Mouse (Mus musculus) mouse trophoblast stem cell (cell line): Measurements from ENCODE around the gene Pla2g2d.
"Not testable (repeated sequence)": the region's sequence is repeated elsewhere in the genome, so short reads cannot be mapped to it uniquely, and the experiment has no call there.

ENCODE experiments used
- in situ Hi-C, 2 experiments: fragments of 300-500 bp; cut with MseI, MboI; formaldehyde crosslinking; loops; 2 replicates in 1 of 2; 3 replicates in 1 of 2; pipeline ENCODE4 v1.15.1; 2025

The Pla2g2d gene

DNA sequence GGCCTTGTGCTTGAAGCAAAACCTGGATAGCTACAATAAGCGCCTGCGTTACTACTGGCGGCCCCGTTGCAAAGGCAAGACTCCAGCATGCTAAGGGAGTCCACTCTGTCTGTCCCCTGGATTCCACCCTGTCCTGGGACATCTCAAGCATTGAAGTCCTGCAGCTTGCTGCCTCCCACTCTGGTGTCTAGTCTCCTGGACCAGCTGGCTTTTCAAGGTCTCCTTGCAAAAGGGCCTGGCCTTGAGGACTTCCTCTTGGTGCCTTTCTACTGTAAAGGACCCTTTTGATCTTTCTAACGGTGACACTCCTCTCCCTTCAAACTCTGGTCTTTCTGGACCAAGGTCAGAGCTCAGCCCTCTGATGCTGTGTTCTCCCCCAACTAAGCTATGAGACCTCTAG is 4.8 kb downstream of the Pla2g2d start:
- in situ Hi-C loops = no loop called here

DNA sequence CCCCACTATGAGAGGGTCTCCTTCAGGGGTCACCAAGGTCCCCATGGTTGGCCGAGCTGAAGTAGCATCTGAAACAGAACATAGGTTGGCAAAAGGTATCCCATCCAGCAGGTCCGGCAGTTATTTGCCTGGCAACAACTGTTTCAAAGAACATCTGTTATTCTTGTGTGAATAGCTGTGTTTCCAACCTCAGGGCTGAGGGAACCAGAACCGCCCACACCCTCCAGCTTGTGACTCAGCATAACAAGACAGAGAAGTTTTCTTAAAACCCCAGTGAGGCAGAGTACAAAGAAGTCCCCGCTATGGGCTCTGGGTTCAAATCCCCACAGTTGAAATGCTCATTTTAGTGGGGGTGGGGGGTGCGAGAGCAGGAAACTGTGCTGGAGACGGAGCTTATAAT is 6.6 kb downstream of the Pla2g2d start:
- in situ Hi-C loops = no loop called here

DNA sequence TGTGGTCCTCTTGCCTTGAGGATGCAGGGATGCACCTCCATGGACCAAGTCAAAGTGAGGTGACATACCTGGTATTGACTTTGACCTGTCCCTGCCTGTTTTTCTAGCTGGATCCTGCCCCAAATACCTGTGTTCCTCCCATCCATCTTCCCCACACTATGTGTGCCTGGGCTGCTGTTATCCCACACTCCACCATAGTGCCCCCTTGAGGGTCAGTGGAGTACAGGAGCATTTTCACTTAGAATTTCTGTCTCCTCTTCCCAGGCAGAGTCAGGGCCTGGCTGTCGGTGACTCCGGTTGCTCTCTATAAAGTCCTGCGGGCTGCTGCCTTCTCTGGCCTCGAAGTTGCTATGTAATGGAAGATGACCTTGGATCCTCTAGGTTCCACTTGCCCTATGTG is 10.2 kb downstream of the Pla2g2d start:
- in situ Hi-C loops = no loop called here

DNA sequence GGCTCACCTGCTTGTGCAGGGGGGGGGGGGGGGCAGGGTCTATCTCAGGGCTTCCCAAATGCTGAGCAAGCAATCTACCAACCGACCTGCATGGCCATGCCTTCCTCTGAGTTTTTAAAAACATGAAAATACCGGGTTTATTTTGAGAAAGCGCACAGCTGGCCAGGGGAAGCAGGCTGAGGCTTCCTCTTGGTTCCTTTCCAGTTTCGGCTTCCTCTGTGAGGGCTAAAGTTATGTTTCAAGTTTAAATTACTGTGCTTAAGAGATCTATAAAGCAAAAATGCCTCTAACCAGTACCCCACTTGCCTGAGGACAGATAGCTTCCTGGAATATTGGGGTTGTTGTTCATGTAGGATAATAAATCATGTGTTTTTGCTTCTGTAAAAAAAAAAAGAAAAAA is 10.6 kb downstream of the Pla2g2d start:
- in situ Hi-C loops = no loop called here

DNA sequence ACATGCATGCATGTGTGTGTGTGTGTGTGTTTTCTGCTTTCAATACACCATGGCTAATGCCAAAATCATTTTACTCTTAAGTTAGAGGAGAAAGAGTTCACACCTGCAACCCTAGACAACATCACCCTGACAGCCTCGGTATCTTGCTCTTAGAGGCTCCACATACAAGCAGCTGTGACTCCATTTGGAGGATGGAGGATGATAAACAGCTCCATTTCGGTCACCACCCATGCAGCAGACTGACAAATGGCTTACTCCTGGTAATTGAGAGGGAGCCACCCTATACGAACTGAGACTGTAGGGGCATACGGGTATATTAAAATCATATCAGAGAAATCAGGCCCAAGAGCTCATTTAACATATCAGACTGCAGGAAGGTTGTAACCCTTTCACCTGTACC is 12.8 kb downstream of the Pla2g2d start:
- in situ Hi-C loops = no loop called here

DNA sequence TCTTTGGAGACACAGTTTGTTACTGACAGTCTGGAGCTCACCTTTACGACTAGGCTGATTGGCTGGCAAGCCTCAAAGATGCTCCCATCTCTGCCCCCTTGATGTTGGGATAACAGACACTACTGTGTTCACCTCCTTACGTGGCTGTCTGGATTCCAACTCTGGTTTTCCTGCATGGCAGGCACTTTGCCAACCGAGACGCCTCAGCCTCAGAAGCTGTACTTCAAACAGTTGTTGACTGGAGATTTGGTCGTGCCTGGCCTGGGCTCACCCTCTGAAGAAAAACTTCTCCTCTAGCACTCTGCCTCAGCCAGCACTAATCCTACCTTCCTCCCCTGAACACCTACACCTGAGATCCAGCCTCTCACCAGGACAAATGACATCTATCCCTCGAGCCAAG is 15.9 kb downstream of the Pla2g2d start:
- in situ Hi-C loops = no loop called here

DNA sequence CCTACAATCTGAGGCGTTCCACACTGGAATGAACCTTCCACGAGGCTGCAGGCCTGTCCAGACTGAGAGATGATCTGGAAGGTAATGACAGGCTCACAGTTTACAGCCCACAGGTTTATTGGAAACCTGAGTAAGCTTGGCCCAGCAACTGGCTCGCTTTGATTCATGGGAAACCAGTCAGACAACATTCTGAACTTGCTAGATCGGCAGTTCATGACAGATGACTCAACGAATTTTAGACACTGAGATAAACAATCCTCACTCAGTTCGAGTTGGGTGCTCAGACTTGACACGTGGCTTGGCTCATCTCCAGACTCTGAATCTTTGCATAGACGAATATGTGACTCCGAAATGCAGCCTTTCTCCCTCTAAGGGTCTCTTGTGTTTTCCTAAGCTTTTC is 17.1 kb downstream of the Pla2g2d start:
- in situ Hi-C loops = no loop called here

DNA sequence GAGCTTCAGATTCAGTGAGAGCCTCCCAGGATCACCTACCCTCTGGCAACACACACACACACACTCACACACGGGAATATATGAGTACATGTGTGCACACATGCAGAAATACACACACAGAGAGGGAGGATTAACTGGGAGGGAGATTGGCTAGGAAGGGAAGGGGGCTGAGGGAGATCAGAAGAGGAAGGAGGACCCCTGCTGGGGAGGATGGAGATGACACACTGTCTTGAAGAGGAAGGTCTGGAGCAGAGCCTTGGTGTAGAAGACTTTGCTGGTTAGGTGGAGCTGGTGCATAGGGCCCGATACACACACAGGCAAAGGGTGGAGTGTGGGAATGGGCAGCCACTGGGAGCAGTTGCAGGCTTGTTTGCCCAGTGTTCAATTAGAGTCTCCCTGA is 17.7 kb downstream of the Pla2g2d start:
- in situ Hi-C loops = no loop called here

DNA sequence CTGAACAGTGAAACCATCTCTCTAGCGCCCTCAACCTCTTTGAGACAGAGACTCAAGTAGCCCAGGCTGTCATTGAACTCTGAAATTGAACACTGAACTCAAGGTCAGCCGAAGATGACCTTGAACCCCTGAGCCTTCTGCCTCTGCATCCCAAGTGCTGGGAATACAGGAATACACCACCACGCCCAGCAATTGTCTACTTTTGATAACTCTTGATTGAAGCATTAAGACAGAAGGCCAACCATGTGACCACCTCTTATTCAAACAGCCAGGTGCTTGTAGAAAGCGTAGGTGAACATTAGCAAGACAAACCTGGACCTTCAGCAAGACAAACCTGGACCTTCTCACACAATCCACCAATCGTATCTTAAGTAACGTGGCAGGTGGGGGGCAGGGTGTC is 18.8 kb downstream of the Pla2g2d start:
- in situ Hi-C loops = no loop called here

DNA sequence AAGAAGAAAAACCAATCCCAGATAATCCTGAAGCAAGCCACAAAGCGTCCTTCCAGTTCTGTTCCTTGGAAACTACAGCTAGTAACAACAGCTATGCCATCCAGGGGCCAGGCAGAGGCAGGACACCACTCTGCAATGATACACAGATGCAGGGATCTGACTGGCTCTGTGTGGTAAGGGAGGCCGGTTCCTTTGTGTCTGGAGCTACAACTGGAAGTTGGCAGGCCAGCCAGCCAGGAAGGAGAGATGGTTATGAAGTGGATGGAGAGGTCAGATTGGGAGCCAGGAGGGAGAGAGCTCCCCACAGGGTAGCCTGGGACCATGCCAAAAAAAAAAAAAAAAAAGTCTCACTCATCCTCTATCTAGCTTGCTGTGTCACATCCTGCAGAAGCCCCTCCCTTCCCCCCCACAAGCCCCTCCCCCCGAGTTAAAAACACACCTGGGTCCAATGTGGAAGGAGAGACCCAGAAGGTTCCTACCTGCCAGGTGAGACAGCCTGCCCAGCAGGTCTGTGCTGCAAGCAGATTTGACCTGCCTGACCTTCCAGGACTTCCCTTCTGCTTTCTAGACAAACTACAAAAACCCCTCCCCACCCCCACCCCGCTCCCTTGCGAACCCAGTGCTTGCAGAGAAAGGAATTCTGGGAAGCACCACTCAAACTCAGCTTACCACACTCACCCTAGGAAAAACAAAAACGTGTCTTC is 21.1 kb downstream of the Pla2g2d start:
- in situ Hi-C loops = no loop called here

DNA sequence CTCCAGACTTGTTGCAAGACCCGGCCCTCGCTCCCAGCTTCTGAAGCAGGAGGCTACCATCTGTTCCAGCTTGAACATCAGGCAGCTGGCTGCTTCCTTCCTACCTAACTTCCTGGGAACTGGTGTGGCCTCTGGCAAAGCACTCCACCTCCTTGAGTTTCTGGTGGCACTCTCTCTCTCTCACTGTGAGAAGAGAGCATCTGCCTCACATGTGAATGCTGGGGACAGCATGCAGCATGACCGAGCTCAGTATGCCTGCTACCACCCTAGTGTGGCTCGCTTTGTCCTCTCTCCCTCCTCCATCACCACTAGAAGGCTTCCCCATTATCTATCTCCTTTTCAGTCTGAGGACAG is 21.7 kb downstream of the Pla2g2d start:
- in situ Hi-C loops = no loop called here

DNA sequence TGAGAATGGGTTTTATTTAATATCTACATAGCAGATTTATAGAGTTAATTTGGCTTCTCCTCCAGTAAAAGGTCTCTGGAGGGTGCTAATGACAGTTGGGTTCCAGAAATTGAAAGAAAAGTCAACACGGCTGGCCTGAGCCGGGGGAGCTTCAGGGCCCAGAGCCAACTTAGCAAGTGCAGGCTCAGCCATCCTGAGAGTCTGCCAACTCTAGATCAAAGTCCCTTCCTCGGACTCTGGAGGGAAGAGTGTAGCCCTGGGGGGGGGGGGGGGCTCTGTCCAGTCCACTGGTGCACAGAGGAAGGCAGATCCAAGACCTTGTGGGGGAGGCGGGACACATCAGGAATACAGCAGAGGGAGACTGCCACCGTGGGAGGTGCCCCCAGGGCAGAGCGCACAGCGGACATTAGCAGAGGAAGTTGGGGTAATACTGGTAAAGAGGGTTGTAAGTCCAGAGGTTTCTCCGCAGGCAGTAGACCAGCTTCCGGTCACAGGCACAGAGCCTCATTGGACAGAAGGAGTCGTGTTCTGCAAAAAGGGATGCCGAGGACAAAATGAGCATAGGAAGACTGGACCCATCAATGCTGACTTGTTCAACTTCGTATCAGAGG is 24.7 kb downstream of the Pla2g2d start:
- in situ Hi-C loops = no loop called here

DNA sequence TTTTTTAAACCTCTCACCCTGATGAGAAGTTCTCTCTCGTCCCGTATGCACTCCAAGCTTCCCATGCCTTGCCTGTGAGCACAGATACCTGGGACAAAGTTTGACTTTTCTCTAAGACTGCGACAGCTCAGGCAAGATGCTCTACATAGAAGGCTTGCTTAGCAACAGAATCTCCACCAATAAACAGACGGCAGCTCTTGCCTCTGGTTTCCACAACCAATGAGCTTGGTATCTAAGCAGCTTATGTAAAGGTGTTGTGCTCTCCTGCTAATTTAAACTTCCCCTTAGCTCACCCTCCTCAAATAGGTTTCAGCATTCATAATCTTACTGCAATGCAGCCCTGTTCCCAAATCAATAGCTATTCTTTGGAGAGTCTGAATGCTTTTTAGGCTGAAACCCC is 26.1 kb downstream of the Pla2g2d start:
- in situ Hi-C loops = no loop called here

DNA sequence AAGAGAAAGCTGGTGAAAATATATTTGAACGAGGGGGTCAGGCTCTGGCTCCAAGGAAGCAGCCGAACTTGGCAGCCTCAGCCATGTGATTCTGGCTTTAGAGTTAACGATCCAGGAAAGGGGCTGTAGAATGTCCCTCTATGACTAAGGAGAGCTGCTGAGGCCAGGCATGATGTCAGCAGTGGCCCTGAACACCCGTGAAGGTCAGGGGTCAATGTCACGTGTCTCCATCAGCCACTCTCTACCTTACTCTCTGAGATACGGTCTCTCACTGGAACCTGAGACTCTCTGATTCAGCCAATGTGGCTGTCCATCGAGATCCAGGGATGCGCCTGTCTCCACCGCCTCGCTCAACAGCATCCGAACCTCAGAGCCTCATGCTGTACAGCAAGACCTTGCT is 27.4 kb downstream of the Pla2g2d start:
- in situ Hi-C loops = no loop called here

DNA sequence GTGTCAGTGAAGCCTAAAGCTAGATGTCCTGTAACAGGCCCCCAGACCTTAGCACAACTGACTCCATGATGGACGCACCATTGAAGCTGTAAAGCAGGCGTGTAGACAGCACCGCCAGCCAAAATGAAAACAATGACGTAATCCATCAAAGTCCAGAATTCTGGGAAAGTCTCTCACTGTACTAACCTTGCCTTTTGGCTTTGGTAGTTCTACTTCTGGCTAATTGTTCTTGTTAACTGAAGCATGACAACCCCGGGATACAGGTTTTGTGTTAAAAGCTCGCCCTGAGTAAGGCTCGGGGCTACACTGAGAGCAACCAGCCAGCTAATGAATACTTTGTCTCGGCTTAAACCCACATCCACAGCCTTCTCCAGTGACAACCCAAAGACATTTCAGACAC is 29.7 kb downstream of the Pla2g2d start:
- in situ Hi-C loops = no loop called here

DNA sequence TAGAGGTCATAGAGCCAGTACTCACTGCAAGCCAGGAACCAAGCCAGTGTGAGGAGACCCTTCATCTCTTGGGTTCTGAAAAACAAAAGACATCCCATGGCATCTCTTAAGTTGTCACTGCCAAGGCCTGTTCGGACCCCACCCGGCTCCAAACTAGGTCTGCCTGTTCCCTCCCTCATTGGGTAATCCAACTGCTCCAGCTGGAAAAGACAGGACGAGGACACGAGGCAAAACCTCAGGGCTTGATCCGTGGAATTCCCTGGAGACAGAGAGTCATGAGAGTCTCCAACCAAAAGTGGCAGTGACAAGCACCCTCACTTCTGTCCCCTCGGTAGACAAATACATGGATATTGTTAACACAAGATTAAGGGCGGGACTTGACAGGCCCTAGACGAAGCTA is 30.6 kb downstream of the Pla2g2d start:
- in situ Hi-C loops = no loop called here

DNA sequence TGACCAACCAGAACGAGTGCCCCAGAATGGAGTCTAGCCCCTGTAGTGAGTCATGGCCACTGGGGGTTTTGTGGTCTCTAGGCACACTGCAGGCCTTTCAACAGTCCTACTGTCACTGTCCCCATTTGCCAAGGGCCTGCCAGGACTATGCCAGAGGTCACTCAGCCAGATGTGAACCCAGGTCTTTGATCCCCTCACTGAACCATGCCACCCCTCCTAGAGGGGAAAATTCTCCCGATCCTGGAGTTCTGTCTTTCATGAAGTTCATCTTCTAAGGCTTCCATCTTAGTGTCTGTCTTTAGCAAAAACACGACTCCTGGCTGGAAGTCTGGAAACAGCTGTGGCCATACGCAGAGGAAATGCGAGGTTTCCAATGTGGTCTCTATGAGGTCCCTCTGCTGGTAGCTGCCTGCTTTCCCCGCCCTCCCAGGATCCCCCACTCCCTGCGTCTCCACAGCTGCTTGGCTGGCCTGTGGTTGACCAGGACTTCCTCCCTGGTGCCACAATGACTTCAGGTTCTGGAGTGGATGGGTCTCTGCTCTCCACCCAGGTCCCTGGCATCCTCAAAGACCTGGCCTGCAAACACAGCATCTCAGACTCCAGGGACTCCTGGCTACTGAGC is 31.5 kb downstream of the Pla2g2d start:
- in situ Hi-C loops = no loop called here

DNA sequence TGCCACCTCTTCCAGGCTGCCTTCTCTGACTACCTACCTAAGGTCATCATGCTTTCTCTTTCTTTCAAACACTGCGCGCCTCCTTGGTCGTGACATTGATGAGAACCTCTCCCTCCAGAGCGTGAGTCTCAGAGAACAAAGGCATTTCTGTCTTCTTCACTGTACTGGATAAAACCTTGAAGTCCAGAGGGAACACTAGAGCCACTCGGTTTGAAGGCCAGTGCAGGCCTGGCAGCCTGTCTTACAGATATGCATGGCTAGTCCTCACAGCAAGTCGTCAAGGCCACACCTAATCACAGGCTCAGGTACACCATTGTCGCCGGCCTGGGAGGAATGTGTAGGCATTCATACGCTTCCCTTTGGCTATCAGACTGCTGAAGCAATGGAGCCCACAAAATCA is 40.6 kb downstream of the Pla2g2d start:
- in situ Hi-C loops = no loop called here

DNA sequence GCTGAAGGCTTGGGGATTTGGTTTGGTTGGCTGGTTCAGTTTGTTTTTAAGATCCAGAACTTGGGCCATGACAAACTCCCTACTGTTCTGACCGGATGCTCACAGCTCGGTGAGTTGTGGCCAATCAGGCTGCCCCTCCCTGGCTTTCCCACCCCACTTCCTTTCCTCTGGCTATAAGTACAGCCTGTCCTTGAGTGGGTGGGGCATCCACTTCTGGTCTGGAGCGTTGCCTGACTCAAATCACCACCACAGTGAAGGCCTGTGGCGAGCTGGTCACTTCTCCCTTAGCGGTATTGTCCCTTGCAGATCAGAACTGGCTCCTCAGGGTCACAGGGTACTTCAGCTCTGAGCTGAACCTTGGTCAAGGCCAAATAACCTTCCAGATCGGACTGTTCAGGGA is 42.2 kb downstream of the Pla2g2d start:
- in situ Hi-C loops = no loop called here

DNA sequence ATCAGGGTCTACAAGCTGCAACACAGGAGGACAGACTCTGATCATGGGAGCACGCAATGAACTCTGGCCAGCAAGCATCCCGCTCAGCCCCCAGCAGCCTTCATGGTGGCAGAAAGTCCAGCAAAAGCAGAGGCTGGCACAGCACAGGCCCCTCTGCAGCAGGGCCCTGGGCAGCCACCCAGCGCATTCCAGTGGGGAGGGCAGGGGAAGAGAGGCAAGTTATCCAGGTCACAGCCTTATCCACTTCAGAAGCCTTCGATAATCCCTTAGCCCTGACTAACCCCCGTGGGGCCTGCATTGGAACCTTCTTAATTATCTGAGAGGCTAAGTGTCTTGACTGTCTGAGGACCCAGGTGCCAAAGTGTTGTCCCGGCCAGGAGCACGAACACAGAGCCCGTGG is 43.6 kb downstream of the Pla2g2d start:
- in situ Hi-C loops = no loop called here

DNA sequence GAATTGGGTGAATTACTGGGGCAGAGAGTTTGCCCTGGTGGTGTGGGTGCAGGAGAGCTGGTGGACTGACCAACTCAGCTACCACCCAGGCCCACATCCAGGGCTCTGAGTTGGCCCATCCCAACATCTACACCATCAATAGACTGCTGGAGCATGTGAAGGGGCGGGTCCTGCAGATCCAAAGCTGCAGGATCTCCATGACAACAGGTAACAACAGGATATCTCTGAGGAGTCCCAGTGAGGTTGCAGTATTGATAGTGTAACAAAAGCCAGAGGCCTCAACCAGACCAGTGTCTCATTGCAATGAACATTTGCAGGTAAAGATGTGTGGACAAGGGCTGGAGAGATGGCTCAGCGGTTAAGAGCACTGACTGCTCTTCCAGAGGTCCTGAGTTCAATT is 45.5 kb downstream of the Pla2g2d start:
- in situ Hi-C loops = no loop called here

DNA sequence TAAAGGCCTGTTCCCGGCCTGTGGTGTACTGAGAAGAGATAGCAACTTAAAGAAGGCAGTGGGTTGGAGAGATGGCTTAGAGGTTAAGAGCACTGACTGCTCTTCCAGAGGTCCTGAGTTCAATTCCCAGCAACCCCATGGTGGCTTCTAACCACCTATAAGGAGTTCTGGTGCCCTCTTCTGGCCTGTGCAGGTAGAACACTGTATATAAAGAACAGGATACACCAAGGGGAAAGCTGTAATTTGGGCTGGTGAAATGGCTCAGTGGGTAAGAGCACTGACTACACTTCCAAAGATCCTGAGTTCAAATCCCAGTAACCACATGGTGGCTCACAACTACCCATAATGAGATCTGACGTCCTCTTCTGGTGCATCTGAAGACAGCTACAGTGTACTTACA is 48.6 kb downstream of the Pla2g2d start:
- in situ Hi-C loops = not testable (repeated sequence)

DNA sequence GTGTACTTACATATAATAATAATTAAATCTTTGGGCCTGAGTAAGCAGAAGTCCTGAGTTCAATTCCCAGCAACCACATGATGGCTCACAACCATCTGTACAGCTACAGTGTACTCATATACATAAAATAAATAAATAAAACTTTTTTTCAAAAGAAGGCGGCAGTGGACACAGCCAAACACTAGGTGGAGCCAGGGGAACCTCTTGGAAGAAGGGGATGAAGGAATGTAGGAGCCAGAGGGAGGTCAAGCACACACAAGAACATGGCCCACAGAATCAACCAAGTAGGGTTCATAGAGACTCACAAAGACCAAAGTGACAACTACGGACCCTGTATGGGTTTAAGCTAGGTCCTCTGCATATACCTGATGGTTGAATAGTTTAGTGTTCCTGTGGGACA is 49.1 kb downstream of the Pla2g2d start:
- in situ Hi-C loops = no loop called here
